Comparison of ENCODE assay signal across 23 mouse cellular contexts in the genomic region with DNA sequence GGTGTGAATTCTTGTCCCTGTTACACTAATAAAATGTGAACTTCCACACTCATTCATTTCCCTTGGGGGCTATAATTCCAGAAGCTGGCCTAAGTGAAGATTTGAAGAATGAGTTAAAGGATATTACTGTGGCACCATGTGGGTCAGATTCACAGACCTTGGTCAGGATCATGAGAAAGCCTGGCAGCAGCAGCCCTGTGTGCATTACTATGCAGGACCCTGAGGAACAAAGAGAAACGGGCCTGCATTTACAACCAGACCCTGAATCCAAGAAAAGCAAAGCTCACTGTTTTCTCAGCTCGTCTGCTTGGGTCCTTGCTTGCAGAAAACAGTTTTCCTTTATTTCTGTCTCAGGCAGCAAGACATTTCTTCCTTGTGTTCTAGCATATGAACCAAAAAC.
"Had no signal": no experiment of that assay in that cellular context is flagged by ENCODE, and none has a peak within 500 bp of the region (broad histone marks: within the 10 kb centered on the region; RNA-seq: fewer than 3 reads in every experiment).

No protein-coding gene starts in this region.

- H3K27ac ChIP-seq: kidney, postnatal 0 days; left cerebral cortex, adult 2 months; liver, embryonic 12.5 days; liver, embryonic 15.5 days; lung, embryonic 15.5 days; midbrain, embryonic 10.5 days; neural tube, embryonic 12.5 days; neural tube, embryonic 15.5 days; stomach, postnatal 0 days had no signal

- ATAC-seq: intestine, postnatal 0 days; liver, embryonic 12.5 days had no signal

- H3K36me3 ChIP-seq: liver, embryonic 12.5 days; liver, embryonic 15.5 days; lung, embryonic 15.5 days; midbrain, embryonic 10.5 days; neural tube, embryonic 12.5 days; neural tube, embryonic 15.5 days had no signal

- H3K4me3 ChIP-seq: left cerebral cortex, adult 2 months; liver, embryonic 12.5 days; liver, embryonic 15.5 days; lung, embryonic 15.5 days; megakaryocyte, embryonic 14.5 days; midbrain, embryonic 10.5 days; neural tube, embryonic 12.5 days; neural tube, embryonic 15.5 days had no signal

- H3K9me3 ChIP-seq: liver, embryonic 12.5 days; liver, embryonic 15.5 days; lung, embryonic 15.5 days; midbrain, embryonic 10.5 days; neural tube, embryonic 12.5 days; neural tube, embryonic 15.5 days had no signal

- H3K4me2 ChIP-seq: liver, embryonic 12.5 days; liver, embryonic 15.5 days; lung, embryonic 15.5 days; neural tube, embryonic 12.5 days; neural tube, embryonic 15.5 days had no signal

- H3K9ac ChIP-seq: liver, embryonic 12.5 days; liver, embryonic 15.5 days; lung, embryonic 15.5 days; neural tube, embryonic 12.5 days; neural tube, embryonic 15.5 days had no signal

- H3K4me1 ChIP-seq: liver, embryonic 12.5 days; liver, embryonic 15.5 days; lung, embryonic 15.5 days; megakaryocyte, embryonic 14.5 days; neural tube, embryonic 12.5 days; neural tube, embryonic 15.5 days had no signal

- H3K27me3 ChIP-seq: liver, embryonic 12.5 days; liver, embryonic 15.5 days; lung, embryonic 15.5 days; megakaryocyte, embryonic 14.5 days; neural tube, embryonic 12.5 days; neural tube, embryonic 15.5 days had no signal

- DNase-seq: kidney, adult 2 months; kidney, postnatal 25 days; layer of hippocampus, postnatal 36 days; liver; lung, adult 18-20 months; lung, postnatal 10 days; lung, postnatal 36 days; midbrain, embryonic 14.5 days; right cerebral cortex, adult 18-20 months; right cerebral cortex, postnatal 14 days; right cerebral cortex, postnatal 4 days; thymus, postnatal 36 days had no signal
